Mouse (Mus musculus) lung, postnatal 10 days (tissue): ENCODE results near the gene Cdk10.

Source experiments
- DNase-seq: peaks from one replicate; pipeline ENCODE4 v3.0.0; 2021

Cdk10 gene

DNA sequence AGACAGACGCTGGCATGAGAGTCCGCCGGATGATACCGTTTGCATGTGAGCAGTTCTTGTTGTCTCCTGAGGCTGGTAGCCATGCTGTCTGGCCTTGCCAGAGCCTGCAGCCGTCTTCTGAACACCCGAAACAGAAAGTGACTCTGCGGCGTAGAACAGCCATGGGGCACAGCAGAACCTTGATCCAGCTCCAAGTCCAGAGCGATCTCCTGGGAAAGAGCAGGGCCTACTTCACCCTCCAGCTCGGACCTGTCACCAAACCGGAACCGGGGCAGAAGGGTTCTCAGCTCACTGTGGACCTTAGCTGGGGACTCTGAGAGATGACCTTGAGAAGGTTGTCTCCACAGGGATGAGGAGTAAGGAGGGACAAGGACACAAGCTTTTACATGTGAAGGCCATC is 50.5 kb downstream of the Cdk10 start:
- no peak for DNase-seq

DNA sequence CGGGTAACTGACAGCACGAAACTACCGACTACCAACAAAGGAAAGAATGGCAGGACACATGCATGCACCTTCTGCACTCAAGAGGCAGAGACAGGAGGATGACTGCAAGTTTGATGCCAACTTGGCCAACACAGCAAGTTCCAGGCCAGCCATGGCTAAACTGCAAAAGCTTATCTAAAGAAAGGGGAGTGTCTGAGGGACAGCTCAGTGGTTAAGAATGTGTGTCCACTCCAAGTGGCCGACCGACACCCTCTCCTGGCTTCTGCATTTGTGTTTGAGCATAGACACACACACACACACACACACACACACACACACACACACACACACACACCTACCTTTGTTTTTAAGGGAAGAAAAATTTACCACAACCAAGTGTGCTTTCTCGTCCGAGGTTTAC is 53.8 kb downstream of the Cdk10 start:
- DNase-seq: no peak

DNA sequence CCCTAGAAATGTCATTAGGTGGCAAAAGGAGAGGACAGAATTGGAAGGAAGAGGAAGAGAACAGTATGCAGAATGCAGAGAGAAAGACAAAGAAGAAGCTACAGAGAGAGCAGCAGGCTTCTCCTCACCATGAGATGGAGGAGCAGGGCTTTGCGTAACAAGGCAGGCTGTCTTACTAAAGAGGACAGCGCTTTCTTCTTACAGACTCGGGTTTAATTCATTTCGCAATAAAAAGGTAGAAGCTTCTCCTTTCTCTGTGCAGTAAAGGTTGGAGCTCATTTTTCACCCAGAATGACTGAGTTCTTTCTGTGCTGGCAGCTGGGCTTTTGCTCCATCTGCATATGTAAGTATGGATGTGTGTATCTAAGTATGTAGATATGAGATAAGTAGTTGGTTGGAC is 55.2 kb downstream of the Cdk10 start:
- DNase-seq: no peak

DNA sequence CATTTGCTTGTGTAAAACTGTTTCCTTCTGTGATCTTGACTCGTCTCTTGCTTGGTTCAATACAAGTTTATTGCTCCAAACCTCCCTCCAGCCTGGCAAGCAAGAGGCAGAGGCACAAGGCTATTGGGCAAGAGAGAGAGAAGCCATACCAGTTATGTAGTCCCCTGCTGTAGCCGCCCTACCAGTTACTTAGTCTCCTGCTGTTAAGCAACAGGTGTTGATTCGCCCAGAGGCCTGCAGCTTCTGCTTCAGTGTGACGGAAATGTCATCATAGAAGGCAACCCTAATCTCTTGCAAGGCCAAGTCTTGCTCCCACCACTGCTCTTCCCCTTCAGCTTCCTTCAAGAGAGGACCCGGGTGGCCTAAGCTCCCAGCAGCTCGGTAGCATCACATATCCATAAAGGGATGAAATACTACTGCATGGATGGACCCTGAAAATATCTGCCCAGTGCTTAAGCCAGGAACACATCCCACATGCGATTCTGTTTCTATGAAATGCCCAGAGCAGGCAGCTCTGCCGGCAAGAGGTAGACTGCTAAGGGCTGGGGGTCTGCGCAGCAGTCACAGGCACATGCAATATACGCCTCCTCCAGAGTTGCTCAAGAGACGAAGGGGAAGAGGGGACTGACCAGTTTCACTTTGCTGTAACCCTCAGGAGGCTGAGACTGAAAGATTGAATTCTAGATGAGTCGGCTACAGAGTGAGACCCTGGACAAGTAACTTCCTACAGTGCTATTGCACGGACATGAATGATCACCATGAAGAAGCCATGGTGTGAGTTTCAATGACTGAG is 55.9 kb downstream of the Cdk10 start:
- no peak for DNase-seq
